Mouse (Mus musculus): ENCODE measurements around the gene Cnn3. TPM values are rescaled to one million over a fixed set of nuclear protein-coding genes. Genes with fewer than 3 reads are reported as not detected.
A peak's percentile ranks its signal among the peaks of the same experiment; 100 is the strongest.

Cnn3 gene
- total RNA-seq, 2 experiments from 2014 or later, result 67.4 to 70.1 TPM

GRCm38 (mm10) chr3:121416171-121417154, 9.8 kb upstream of the Cnn3 start:
- DNase-seq (ENCODE audit: extremely low spot score in 1 of 2, low spot score in 2 of 2), result no peak
- intact Hi-C loops (cut with DNase I), result no loop called here

- no peak for DNase-seq (ENCODE audit: extremely low spot score in 1 of 2, low spot score in 2 of 2)
- intact Hi-C loops (cut with DNase I), result no loop called here
These were observed 8.7 kb upstream of the Cnn3 start for GRCm38 (mm10) chr3:121417379-121418250.

GRCm38 (mm10) chr3:121418251-121418601, 8.1 kb upstream of the Cnn3 start:
- intact Hi-C loops (cut with DNase I), result no loop called here
- no peak for DNase-seq (ENCODE audit: extremely low spot score in 1 of 2, low spot score in 2 of 2)

GRCm38 (mm10) chr3:121418850-121419435, 7.4 kb upstream of the Cnn3 start:
- peak in 1 of 2 experiments; percentile 31 for DNase-seq (ENCODE audit: extremely low spot score in 1 of 2, low spot score in 2 of 2)
- intact Hi-C loops (cut with DNase I), result no loop called here

GRCm38 (mm10) chr3:121422405-121422804, 3.9 kb upstream of the Cnn3 start:
- no peak for DNase-seq (ENCODE audit: extremely low spot score in 1 of 2, low spot score in 2 of 2)
- intact Hi-C loops (cut with DNase I), result loop anchor here (10.0 kb wide), 1 partner anchor 248 kb away; the partner anchor contains the start of gene Rwdd3

- peak; percentile 23 to 89 for DNase-seq (ENCODE audit: extremely low spot score in 1 of 2, low spot score in 2 of 2)
- intact Hi-C loops (cut with DNase I), result loop anchor here (5.0 to 10.0 kb wide), 2 partner anchors 120 to 252 kb away; partner anchors contain the start of gene Rwdd3
These were observed 573 bp downstream of the Cnn3 start for GRCm38 (mm10) chr3:121426621-121427519.

GRCm38 (mm10) chr3:121427520-121427908, 1.2 kb downstream of the Cnn3 start:
- intact Hi-C loops (cut with DNase I), result loop anchor here (5.0 to 10.0 kb wide), 2 partner anchors 120 to 253 kb away; partner anchors contain the start of gene Rwdd3

GRCm38 (mm10) chr3:121428230-121428629, 1.9 kb downstream of the Cnn3 start:
- DNase-seq (ENCODE audit: extremely low spot score in 1 of 2, low spot score in 2 of 2), result no peak
- intact Hi-C loops (cut with DNase I), result loop anchor here (5.0 to 10.0 kb wide), 2 partner anchors 121 to 253 kb away; partner anchors contain the start of gene Rwdd3

More at GRCm38 (mm10) chr3:121427520-121427908, 1.2 kb downstream of the Cnn3 start:
- peak; percentile 62 to 85 for DNase-seq (ENCODE audit: extremely low spot score in 1 of 2, low spot score in 2 of 2)

GRCm38 (mm10) chr3:121428696-121429259, 2.5 kb downstream of the Cnn3 start:
- no peak for DNase-seq (ENCODE audit: extremely low spot score in 1 of 2, low spot score in 2 of 2)
- intact Hi-C loops (cut with DNase I), result loop anchor here (5.0 to 10.0 kb wide), 2 partner anchors 121 to 254 kb away; partner anchors contain the start of gene Rwdd3

GRCm38 (mm10) chr3:121429469-121429868, 3.2 kb downstream of the Cnn3 start:
- intact Hi-C loops (cut with DNase I), result loop anchor here (5.0 to 10.0 kb wide), 2 partner anchors 122 to 255 kb away; partner anchors contain the start of gene Rwdd3
- no peak for DNase-seq (ENCODE audit: extremely low spot score in 1 of 2, low spot score in 2 of 2)

- intact Hi-C loops (cut with DNase I), result no loop called here
- DNase-seq (ENCODE audit: extremely low spot score in 1 of 2, low spot score in 2 of 2), result no peak
These were observed 4.1 kb downstream of the Cnn3 start for GRCm38 (mm10) chr3:121430289-121430936.

GRCm38 (mm10) chr3:121433359-121433758, 7.1 kb downstream of the Cnn3 start:
- no peak for DNase-seq (ENCODE audit: extremely low spot score in 1 of 2, low spot score in 2 of 2)
- intact Hi-C loops (cut with DNase I), result no loop called here

GRCm38 (mm10) chr3:121433968-121434533, 7.8 kb downstream of the Cnn3 start:
- DNase-seq (ENCODE audit: extremely low spot score in 1 of 2, low spot score in 2 of 2), result peak in 1 of 2 experiments; percentile 31
- intact Hi-C loops (cut with DNase I), result no loop called here

GRCm38 (mm10) chr3:121435296-121435695, 9.0 kb downstream of the Cnn3 start:
- intact Hi-C loops (cut with DNase I), result no loop called here
- DNase-seq (ENCODE audit: extremely low spot score in 1 of 2, low spot score in 2 of 2), result no peak

GRCm38 (mm10) chr3:121437070-121437469, 10.8 kb downstream of the Cnn3 start:
- no peak for DNase-seq (ENCODE audit: extremely low spot score in 1 of 2, low spot score in 2 of 2)
- intact Hi-C loops (cut with DNase I), result no loop called here

GRCm38 (mm10) chr3:121437996-121438395, 11.7 kb downstream of the Cnn3 start:
- DNase-seq (ENCODE audit: extremely low spot score in 1 of 2, low spot score in 2 of 2), result no peak
- intact Hi-C loops (cut with DNase I), result no loop called here
